Mouse (Mus musculus) lung, postnatal 0 days (tissue): Measurements from ENCODE around the gene Mff. TPM values are rescaled to one million over a fixed set of nuclear protein-coding genes. Genes with fewer than 3 reads are reported as not detected.

Source experiments
- ATAC-seq: fragments of 200-750 bp; cut with Nextera tagmentation; 2 replicates; pipeline ENCODE4 v1.8.0; 2017; ENCODE audit warnings: moderate library complexity
- DNase-seq: peaks from one replicate; pipeline ENCODE4 v3.0.0-alpha.2; 2016; ENCODE audit warnings: low spot score
- H3K27ac ChIP-seq: fragments of 300-500 bp; sonication (generic); 2 replicates; pipeline ENCODE4 v1.5.1; 2014; ENCODE audit warnings: antibody characterized with exemption, mild to moderate bottlenecking, low read length, mixed read lengths
- H3K27me3 ChIP-seq: fragments of 300-500 bp; sonication (generic); replicated peaks from 2 replicates; pipeline ENCODE4 v1.6.1; 2014; ENCODE audit warnings: low read length, mixed read lengths; ENCODE audit not compliant: insufficient read depth
- H3K36me3 ChIP-seq: fragments of 300-500 bp; sonication (generic); 2 replicates; pipeline ENCODE4 v1.6.1; 2014; ENCODE audit warnings: low read length, mixed read lengths; ENCODE audit not compliant: insufficient read depth
- H3K4me1 ChIP-seq: fragments of 300-500 bp; sonication (generic); 2 replicates; pipeline ENCODE4 v1.6.1; 2014; ENCODE audit warnings: antibody characterized with exemption, low read depth, low read length, mixed read lengths; ENCODE audit not compliant: insufficient read depth
- H3K4me2 ChIP-seq: fragments of 300-500 bp; sonication (generic); replicated peaks from 2 replicates; pipeline ENCODE4 v1.6.1; 2014; ENCODE audit warnings: low read depth, mild to moderate bottlenecking, low read length, moderate library complexity, mixed read lengths
- H3K4me3 ChIP-seq: fragments of 300-500 bp; sonication (generic); 2 replicates; pipeline ENCODE4 v1.5.1; 2014; ENCODE audit warnings: low read depth, low read length
- H3K9ac ChIP-seq: fragments of 300-500 bp; sonication (generic); replicated peaks from 2 replicates; pipeline ENCODE4 v1.6.1; 2014; ENCODE audit warnings: low read depth, mild to moderate bottlenecking
- H3K9me3 ChIP-seq: fragments of 300-500 bp; sonication (generic); 2 replicates; pipeline ENCODE4 v1.6.1; 2016; ENCODE audit warnings: low read length, mixed read lengths
- CTCF ChIP-seq: IDR thresholded peaks from 2 replicates; pipeline ENCODE4 v1.5.1; 2016; ENCODE audit warnings: antibody characterized with exemption, mild to moderate bottlenecking
- EP300 ChIP-seq: IDR thresholded peaks from 2 replicates; pipeline ENCODE4 v1.6.1; 2016; ENCODE audit warnings: antibody characterized with exemption, mild to moderate bottlenecking, control low read depth
- WGBS: fragments of 180-500 bp; shearing (Covaris S2); extraction: QIAGEN DNeasy Blood & Tissue Kit; methylation state at CpG from one replicate; pipeline ENCODE4 v1.1.7; 2014; 5-methylcytosine and 5-hydroxymethylcytosine counted together
- polyA plus RNA-seq: library from polyadenylated mRNA; unstranded; fragments of >200 nt; fragmentation: Nextera tagmentation; extraction: Ambion mirVana; gene quantifications from 2 replicates; pipeline ENCODE4 v1.2.1, GENCODE M21; 2015

Gene Mff
- polyA plus RNA-seq, 1 experiment from 2014 or later: 180 TPM

- peaks cover 4% of the 10 kb centered on the region; the same call in 1 of the 2 replicates for H3K4me1 ChIP-seq
- no peak overlapping the region for H3K4me3 ChIP-seq
- no peak overlapping the region for H3K9ac ChIP-seq
- H3K27me3 ChIP-seq: no peaks in the 10 kb centered on the region
- H3K27ac ChIP-seq: no peak overlapping the region
- no peak for TF ChIP-seq EP300
- ATAC-seq (no peak), DNase-seq (no peak)
- H3K36me3 ChIP-seq: no peaks in the 10 kb centered on the region
- WGBS: 91% methylated on average over 6 of the region's 6 CpGs
- no peaks in the 10 kb centered on the region for H3K9me3 ChIP-seq
- no peak overlapping the region for H3K4me2 ChIP-seq
Measured at GRCm38 (mm10) chr1:82792238-82792637, 67.5 kb downstream of the Mff start.

DNA sequence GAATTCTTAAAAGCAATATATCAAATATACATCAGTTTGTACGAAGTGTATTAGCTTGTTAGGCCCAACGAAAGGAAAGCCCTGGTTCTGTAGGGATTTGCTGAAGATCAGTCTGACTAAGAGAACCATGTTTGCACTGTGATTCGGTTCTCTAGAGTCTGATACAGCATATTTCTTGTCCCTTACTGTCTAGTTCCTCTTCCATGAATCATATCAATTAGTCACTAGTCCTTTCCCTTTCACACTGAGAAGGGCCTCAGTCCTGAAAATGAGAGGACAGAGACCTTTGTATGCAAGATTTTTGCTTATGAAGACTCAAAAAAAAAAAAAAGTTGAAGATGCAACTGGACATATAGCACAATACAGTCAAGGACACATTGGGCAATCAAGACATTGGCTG is 68.4 kb downstream of the Mff start:
- Histone ChIP-seq H3K4me2 (no peak overlapping the region), H3K4me1 (no peaks in the 10 kb centered on the region), H3K9ac (no peak overlapping the region), H3K4me3 (no peak overlapping the region), H3K36me3 (no peaks in the 10 kb centered on the region), H3K27ac (no peak overlapping the region), H3K9me3 (no peaks in the 10 kb centered on the region), H3K27me3 (no peaks in the 10 kb centered on the region)
- ATAC-seq: no peak
- TF ChIP-seq CTCF (no peak), EP300 (no peak)
- 68% methylated on average over 3 of the region's 3 CpGs for WGBS
- no peak for DNase-seq

DNA sequence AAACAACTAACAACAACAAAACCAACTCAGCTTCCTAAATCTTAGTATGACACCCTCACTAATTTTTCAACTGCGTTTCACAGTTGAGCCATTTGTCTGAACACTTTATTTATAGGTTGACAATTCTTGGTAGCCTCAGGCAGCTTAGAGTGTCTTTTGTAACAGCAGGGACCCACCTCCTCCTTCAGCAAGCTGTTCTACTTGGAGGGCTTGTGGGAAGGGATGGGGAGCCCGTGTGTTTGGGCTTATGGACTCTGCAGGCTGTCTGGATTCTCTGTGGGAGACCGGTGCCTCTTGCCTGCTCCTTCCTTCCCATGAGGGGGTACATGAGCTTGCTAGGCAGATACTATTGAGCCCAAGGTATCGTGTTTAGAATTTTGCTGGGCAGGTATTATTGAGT is 69.3 kb downstream of the Mff start:
- DNase-seq (no peak), ATAC-seq (no peak)
- Histone ChIP-seq H3K4me3 (no peak overlapping the region), H3K27me3 (no peaks in the 10 kb centered on the region), H3K36me3 (no peaks in the 10 kb centered on the region), H3K9ac (no peak overlapping the region), H3K9me3 (no peaks in the 10 kb centered on the region), H3K27ac (no peak overlapping the region), H3K4me2 (no peak overlapping the region), H3K4me1 (0 out of 2 replicates have a peak, but pooled peaks cover 2% of the 10 kb centered on the region)
- WGBS: 64% methylated on average over 4 of the region's 4 CpGs
- no peak for TF ChIP-seq EP300
- TF ChIP-seq CTCF: no peak

DNA sequence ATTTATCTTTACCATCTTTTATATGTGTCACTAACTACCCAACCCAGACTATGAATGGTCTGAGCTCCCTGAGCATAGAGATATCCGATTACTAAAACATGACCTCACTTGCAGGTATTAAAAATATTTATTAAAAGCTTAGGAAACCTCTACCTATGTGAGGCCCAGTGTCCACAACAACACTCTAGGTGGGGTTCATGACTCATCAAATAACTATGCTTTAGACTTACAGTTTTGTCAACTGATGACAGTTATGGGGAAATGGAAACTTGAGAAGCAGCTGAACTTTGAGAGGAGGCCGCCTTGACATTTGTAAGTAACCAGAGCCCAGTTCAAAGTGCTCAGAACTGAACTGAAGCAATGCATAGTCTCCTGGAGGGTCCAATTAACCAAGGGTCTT is 70.5 kb downstream of the Mff start:
- TF ChIP-seq EP300 (no peak), CTCF (no peak)
- Histone ChIP-seq H3K4me2 (no peak overlapping the region), H3K4me1 (0 out of 2 replicates have a peak, but pooled peaks cover 3% of the 10 kb centered on the region), H3K4me3 (no peak overlapping the region), H3K27ac (no peak overlapping the region), H3K27me3 (no peaks in the 10 kb centered on the region), H3K9me3 (no peaks in the 10 kb centered on the region), H3K36me3 (no peaks in the 10 kb centered on the region), H3K9ac (no peak overlapping the region)
- DNase-seq: peak; percentile 44
- WGBS: 66% methylated on average over 2 of the region's 2 CpGs
- ATAC-seq: no peak

GRCm38 (mm10) chr1:82795702-82796443 is 71.2 kb downstream of the Mff start:
- H3K4me2 ChIP-seq: no peak overlapping the region
- no peaks in the 10 kb centered on the region for H3K27me3 ChIP-seq
- no peaks in the 10 kb centered on the region for H3K9me3 ChIP-seq
- peak; percentile 70 for ATAC-seq
- no peak overlapping the region for H3K9ac ChIP-seq
- peak; percentile 79 for TF ChIP-seq EP300
- TF ChIP-seq CTCF: no peak
- H3K36me3 ChIP-seq: no peaks in the 10 kb centered on the region
- 39% methylated on average over 18 of the region's 18 CpGs for WGBS
- peak; percentile 70 for DNase-seq
- 0 out of 2 replicates have a peak, but pooled peaks cover 3% of the 10 kb centered on the region for H3K4me1 ChIP-seq
- no peak overlapping the region for H3K4me3 ChIP-seq
- H3K27ac ChIP-seq: no peak overlapping the region; the same call in 1 of the 2 replicates

DNA sequence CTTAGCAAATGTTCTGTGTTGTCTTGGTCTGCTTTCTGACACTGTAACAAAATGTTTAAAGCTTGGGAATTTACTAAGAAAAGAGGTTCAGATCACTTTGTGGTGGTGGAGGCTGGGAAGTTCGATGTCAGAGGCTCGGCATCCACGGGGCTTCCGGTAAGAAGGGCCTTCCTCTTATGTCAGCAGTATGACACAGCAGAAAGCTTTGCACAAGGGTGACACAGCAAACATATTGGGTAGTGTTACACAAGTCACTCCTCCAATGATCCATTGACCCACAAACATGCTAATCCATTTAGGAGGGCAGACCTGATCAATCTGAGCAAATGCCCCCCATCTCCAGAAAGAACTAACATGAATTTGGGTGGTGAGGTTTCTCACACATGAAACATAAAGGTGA is 72.4 kb downstream of the Mff start:
- H3K4me3 ChIP-seq: no peak overlapping the region
- H3K36me3 ChIP-seq: no peaks in the 10 kb centered on the region
- no peak for TF ChIP-seq CTCF
- no peak for TF ChIP-seq EP300
- 0 out of 2 replicates have a peak, but pooled peaks cover 3% of the 10 kb centered on the region for H3K4me1 ChIP-seq
- H3K27ac ChIP-seq: no peak overlapping the region
- no peak overlapping the region for H3K9ac ChIP-seq
- 85% methylated on average over 4 of the region's 4 CpGs for WGBS
- no peaks in the 10 kb centered on the region for H3K9me3 ChIP-seq
- no peaks in the 10 kb centered on the region for H3K27me3 ChIP-seq
- no peak for DNase-seq
- H3K4me2 ChIP-seq: no peak overlapping the region
- ATAC-seq: no peak
